Mouse (Mus musculus) hindbrain, embryonic 16.5 days (tissue): ENCODE data around the gene Dip2b. TPM values are rescaled to one million over a fixed set of nuclear protein-coding genes. Genes with fewer than 3 reads are reported as not detected.
"Not testable (repeated sequence)": the region's sequence is repeated elsewhere in the genome, so short reads cannot be mapped to it uniquely, and the experiment has no call there.

Source experiments
- ATAC-seq: fragments of 200-750 bp; cut with Nextera tagmentation; 2 replicates; pipeline ENCODE4 v1.8.0; 2017; ENCODE audit warnings: moderate TSS enrichment, moderate library complexity
- H3K27ac ChIP-seq: fragments of 300-500 bp; sonication (generic); 2 replicates; pipeline ENCODE4 v1.5.1; 2014; ENCODE audit warnings: low read depth, mild to moderate bottlenecking, control low read depth, low read length, moderate library complexity
- H3K27me3 ChIP-seq: fragments of 300-500 bp; sonication (generic); replicated peaks from 2 replicates; pipeline ENCODE4 v1.6.1; 2014; ENCODE audit warnings: low read length; ENCODE audit not compliant: control insufficient read depth, insufficient read depth
- H3K36me3 ChIP-seq: fragments of 300-500 bp; sonication (generic); 2 replicates; pipeline ENCODE4 v1.6.1; 2014; ENCODE audit warnings: mild to moderate bottlenecking, low read length, moderate library complexity, mixed read lengths; ENCODE audit not compliant: control insufficient read depth, insufficient read depth
- H3K4me1 ChIP-seq: fragments of 300-500 bp; sonication (generic); 2 replicates; pipeline ENCODE4 v1.6.1; 2014; ENCODE audit warnings: low read depth, low read length; ENCODE audit not compliant: control insufficient read depth, insufficient read depth
- H3K4me2 ChIP-seq: fragments of 300-500 bp; sonication (generic); 2 replicates; pipeline ENCODE4 v1.6.1; 2014; ENCODE audit warnings: mild to moderate bottlenecking, low read length, control low read depth, moderate library complexity
- H3K4me3 ChIP-seq: fragments of 300-500 bp; sonication (generic); 2 replicates; pipeline ENCODE4 v1.5.1; 2014; ENCODE audit warnings: mild to moderate bottlenecking, low read length, control low read depth, moderate library complexity
- H3K9ac ChIP-seq: fragments of 300-500 bp; sonication (generic); 2 replicates; pipeline ENCODE4 v1.6.1; 2014; ENCODE audit warnings: low read depth, mild to moderate bottlenecking, control low read depth, low read length, moderate library complexity
- H3K9me3 ChIP-seq: fragments of 300-500 bp; sonication (generic); 2 replicates; pipeline ENCODE4 v1.6.1; 2014; ENCODE audit warnings: mild to moderate bottlenecking, low read length, moderate library complexity; ENCODE audit not compliant: control insufficient read depth
- WGBS: fragments of 180-500 bp; shearing (Covaris S2); extraction: QIAGEN DNeasy Blood & Tissue Kit; methylation state at CpG from one replicate; pipeline ENCODE4 v1.1.7; 2014; 5-methylcytosine and 5-hydroxymethylcytosine counted together
- polyA plus RNA-seq: library from polyadenylated mRNA; unstranded; fragments of >200 nt; fragmentation: Nextera tagmentation; extraction: Ambion mirVana; gene quantifications from 2 replicates; pipeline ENCODE4 v1.2.1, GENCODE M21; 2015

The Dip2b gene
- polyA plus RNA-seq, 1 experiment from 2014 or later: 12.4 TPM

- no peak overlapping the region for H3K4me3 ChIP-seq
- H3K4me1 ChIP-seq: no peaks in the 10 kb centered on the region
- no peak overlapping the region for H3K4me2 ChIP-seq
- H3K9me3 ChIP-seq: no peaks in the 10 kb centered on the region
- H3K9ac ChIP-seq: no peak overlapping the region
- WGBS: 95% methylated on average over 7 of the region's 7 CpGs
- H3K27me3 ChIP-seq: no peaks in the 10 kb centered on the region
- no peak for ATAC-seq
- no peak overlapping the region for H3K27ac ChIP-seq
- peaks cover 30% of the 10 kb centered on the region for H3K36me3 ChIP-seq
Measured at GRCm38 (mm10) chr15:100258646-100259425, 220.4 kb downstream of the Dip2b start.

- 86% methylated on average over 6 of the region's 7 CpGs for WGBS
- not testable (repeated sequence) for H3K4me3 ChIP-seq, H3K4me2 ChIP-seq, H3K27ac ChIP-seq, H3K9ac ChIP-seq, H3K4me1 ChIP-seq, H3K9me3 ChIP-seq, H3K27me3 ChIP-seq, ATAC-seq
- H3K36me3 ChIP-seq: peaks cover 17% of the 10 kb centered on the region
Measured at GRCm38 (mm10) chr15:100260351-100260750, 221.9 kb downstream of the Dip2b start.

GRCm38 (mm10) chr15:100263246-100263905 lies 224.9 kb downstream of the Dip2b start:
- no peaks in the 10 kb centered on the region for H3K27me3 ChIP-seq
- H3K4me1 ChIP-seq: no peaks in the 10 kb centered on the region
- 18% methylated on average over 4 of the region's 4 CpGs for WGBS
- no peak for ATAC-seq
- no peak overlapping the region for H3K4me3 ChIP-seq
- no peak overlapping the region for H3K27ac ChIP-seq
- no peak overlapping the region for H3K9ac ChIP-seq
- peaks cover 8% of the 10 kb centered on the region for H3K36me3 ChIP-seq
- no peaks in the 10 kb centered on the region for H3K9me3 ChIP-seq
- H3K4me2 ChIP-seq: no peak overlapping the region

GRCm38 (mm10) chr15:100265586-100266325 lies 227.3 kb downstream of the Dip2b start:
- Histone ChIP-seq H3K4me1 (no peaks in the 10 kb centered on the region), H3K4me3 (no peak overlapping the region), H3K4me2 (no peak overlapping the region), H3K9ac (no peak overlapping the region), H3K9me3 (no peaks in the 10 kb centered on the region), H3K36me3 (no peaks in the 10 kb centered on the region), H3K27ac (no peak overlapping the region), H3K27me3 (no peaks in the 10 kb centered on the region)
- no peak for ATAC-seq
- 79% methylated on average over 5 of the region's 5 CpGs for WGBS

- H3K27me3 ChIP-seq: no peaks in the 10 kb centered on the region
- H3K4me2 ChIP-seq: no peak overlapping the region
- H3K36me3 ChIP-seq: no peaks in the 10 kb centered on the region
- no peak for ATAC-seq
- H3K9ac ChIP-seq: no peak overlapping the region
- no peak overlapping the region for H3K27ac ChIP-seq
- H3K4me1 ChIP-seq: no peaks in the 10 kb centered on the region
- no peak overlapping the region for H3K4me3 ChIP-seq
- 96% methylated on average over 2 of the region's 2 CpGs for WGBS
- no peaks in the 10 kb centered on the region; the same call in 1 of the 2 replicates for H3K9me3 ChIP-seq
Measured at GRCm38 (mm10) chr15:100268916-100269315, 230.5 kb downstream of the Dip2b start.

Other genes with a start within 250 kb of the Dip2b start
- gene Lima1, start 163.2 kb upstream of the Dip2b start, polyA plus RNA-seq: 12.9 and 15.3 TPM in 2 replicates
- not detected in 2 replicates for gene Fam186a, start 71.6 kb upstream of the Dip2b start, polyA plus RNA-seq
- gene Larp4, start 68.6 kb upstream of the Dip2b start, polyA plus RNA-seq: 20.7 and 23.0 TPM in 2 replicates
- gene Atf1, start 189.2 kb downstream of the Dip2b start, polyA plus RNA-seq: 11.8 and 13.1 TPM in 2 replicates
- gene Tmprss12, start 242.2 kb downstream of the Dip2b start, polyA plus RNA-seq: not detected in 2 replicates